Mouse (Mus musculus) embryo, embryonic 10.5 days (tissue): Measurements from ENCODE around the gene Gfy.
A peak's percentile ranks its signal among the peaks of the same experiment; 100 is the strongest.

ENCODE experiments used
- DNase-seq: peaks from one replicate; pipeline ENCODE4 v3.0.0-alpha.2; 2015; ENCODE audit warnings: low spot score

Gfy gene

GRCm38 (mm10) chr7:45148534-45149098 is 30.8 kb downstream of the Gfy start:
- DNase-seq, result no peak

GRCm38 (mm10) chr7:45147899-45148298 is 31.5 kb downstream of the Gfy start:
- no peak for DNase-seq

GRCm38 (mm10) chr7:45147267-45147666 is 32.1 kb downstream of the Gfy start:
- no peak for DNase-seq

GRCm38 (mm10) chr7:45145460-45145859 is 33.9 kb downstream of the Gfy start:
- DNase-seq, result no peak

GRCm38 (mm10) chr7:45144368-45145174 is 34.8 kb downstream of the Gfy start:
- no peak for DNase-seq

- no peak for DNase-seq
Observed at GRCm38 (mm10) chr7:45141914-45142313, 37.5 kb downstream of the Gfy start.

- no peak for DNase-seq
Observed at GRCm38 (mm10) chr7:45141319-45141718, 38.0 kb downstream of the Gfy start.

- DNase-seq, result no peak
Observed at GRCm38 (mm10) chr7:45139904-45140723, 39.3 kb downstream of the Gfy start.

GRCm38 (mm10) chr7:45138403-45138802 is 41.0 kb downstream of the Gfy start:
- no peak for DNase-seq

GRCm38 (mm10) chr7:45137171-45138006 is 42.0 kb downstream of the Gfy start:
- no peak for DNase-seq

- DNase-seq, result peak; percentile 84
Observed at GRCm38 (mm10) chr7:45135993-45136567, 43.3 kb downstream of the Gfy start, which contains the start of the genes Gm45713 and Flt3l. TSS of gene Gm45713 (minus strand) at chr7:45136231. TSS of gene Flt3l (minus strand) at chr7:45136432.

- DNase-seq, result no peak
Observed at GRCm38 (mm10) chr7:45135370-45135769, 44.0 kb downstream of the Gfy start.

- DNase-seq, result peak; percentile 67
Observed at GRCm38 (mm10) chr7:45134544-45135026, 44.8 kb downstream of the Gfy start.

- no peak for DNase-seq
Observed at GRCm38 (mm10) chr7:45133446-45134159, 45.8 kb downstream of the Gfy start.

GRCm38 (mm10) chr7:45131850-45132249 is 47.5 kb downstream of the Gfy start:
- DNase-seq, result no peak

- peak; percentile 34 for DNase-seq
Observed at GRCm38 (mm10) chr7:45129776-45130512, 49.4 kb downstream of the Gfy start.

GRCm38 (mm10) chr7:45129318-45129717 is 50.1 kb downstream of the Gfy start:
- DNase-seq, result peak; percentile 81

- peak; percentile 100 for DNase-seq
Observed at GRCm38 (mm10) chr7:45128624-45129246, 50.6 kb downstream of the Gfy start, which contains the start of gene Rpl13a. TSS of gene Rpl13a (minus strand) at chr7:45128761.

- DNase-seq, result no peak
Observed at GRCm38 (mm10) chr7:45127700-45128224, 51.6 kb downstream of the Gfy start.
